Mouse (Mus musculus) cerebellum, adult (tissue): Measurements from ENCODE around the gene Eda2r.

Experiments used
- ATAC-seq: cut with Nextera tagmentation; 2 replicates; pipeline ENCODE4 v1.9.2; 2017; ENCODE audit warnings: mild to moderate bottlenecking, moderate library complexity, mixed read lengths; ENCODE audit not compliant: insufficient number of reproducible peaks, low FRiP score, low TSS enrichment

The Eda2r gene

GRCm38 (mm10) chrX:97377065-97377421 is at the start of gene Eda2r:
TSS of gene Eda2r (minus strand) at chrX:97377216.
- no peak for ATAC-seq

GRCm38 (mm10) chrX:97397872-97398271 is 20.9 kb upstream of the Eda2r start:
- no peak for ATAC-seq

- no peak for ATAC-seq
These were observed 1.1 kb upstream of the Eda2r start for GRCm38 (mm10) chrX:97378076-97378475.

- ATAC-seq, result no peak
These were observed 523 bp downstream of the Eda2r start for GRCm38 (mm10) chrX:97376321-97377064.

GRCm38 (mm10) chrX:97372826-97373225 is 4.2 kb downstream of the Eda2r start:
- no peak for ATAC-seq

DNA sequence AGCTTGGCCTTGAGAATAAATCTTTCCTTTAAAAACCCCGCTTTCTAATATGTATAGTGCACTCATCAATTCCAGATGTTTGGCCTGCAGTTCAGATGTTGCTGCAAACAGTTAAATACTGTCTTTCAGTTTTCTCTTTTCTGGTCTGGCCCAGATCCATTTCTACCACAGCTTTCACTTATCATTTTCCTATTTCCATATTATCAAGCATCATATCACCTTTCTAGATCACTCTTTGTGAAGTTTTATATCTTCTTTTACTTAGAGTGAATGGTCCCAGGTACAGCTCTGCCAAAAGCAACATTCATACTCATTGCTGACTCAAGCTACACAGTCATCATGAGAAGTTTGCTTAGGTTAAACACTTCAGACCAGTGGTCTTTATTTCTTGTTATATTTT is 7.8 kb downstream of the Eda2r start:
- no peak for ATAC-seq

DNA sequence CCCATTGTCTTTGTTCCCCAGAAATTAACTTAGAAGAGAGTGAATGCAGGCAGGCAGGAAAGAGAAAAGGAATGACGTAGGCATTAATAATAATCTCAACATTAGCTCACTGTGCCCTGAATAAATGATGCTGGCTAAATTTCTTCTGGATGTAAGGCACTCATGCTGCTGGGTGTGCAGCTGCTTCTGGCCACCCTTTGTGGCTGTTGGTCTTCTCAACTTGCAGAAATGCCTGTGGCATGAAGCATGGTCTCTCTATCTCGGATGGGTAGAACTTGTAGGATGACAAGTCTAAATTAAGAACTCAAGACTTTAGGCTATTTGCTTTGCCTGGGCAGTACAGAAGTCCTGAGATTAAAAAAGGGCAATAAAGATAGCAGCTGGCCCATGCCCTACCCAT is 8.3 kb downstream of the Eda2r start:
- ATAC-seq, result no peak

GRCm38 (mm10) chrX:97360919-97361318 is 16.1 kb downstream of the Eda2r start:
- ATAC-seq, result no peak

DNA sequence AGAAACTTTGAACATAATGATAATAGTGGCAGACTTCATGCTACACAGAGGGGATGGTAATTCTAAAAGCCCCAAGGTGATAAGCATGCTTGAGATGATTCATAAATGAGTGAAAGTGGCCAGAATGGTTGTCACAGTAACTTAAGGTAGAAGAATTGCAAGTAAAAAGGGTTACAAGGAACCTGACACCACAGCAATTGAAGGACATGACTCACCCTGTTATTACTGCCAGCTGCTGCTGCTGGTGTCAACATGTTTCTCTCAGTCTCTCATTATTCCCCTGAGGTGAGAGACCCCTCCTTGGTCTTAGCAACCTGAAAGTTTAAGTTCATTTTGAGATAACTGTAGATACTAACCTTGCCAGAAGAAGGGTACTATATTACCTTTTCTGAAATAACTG is 49.1 kb downstream of the Eda2r start:
- ATAC-seq, result no peak
